Mouse (Mus musculus) thymus, postnatal 10 days (tissue): ENCODE measurements around the gene Keg1.
"Not testable (repeated sequence)": the region's sequence is repeated elsewhere in the genome, so short reads cannot be mapped to it uniquely, and the experiment has no call there.

ENCODE experiments used
- DNase-seq, 2 experiments: peaks; one replicate each; pipeline ENCODE4 v3.0.0; 2021; ENCODE audit warnings: low spot score in 2 of 2

The Keg1 gene

DNA sequence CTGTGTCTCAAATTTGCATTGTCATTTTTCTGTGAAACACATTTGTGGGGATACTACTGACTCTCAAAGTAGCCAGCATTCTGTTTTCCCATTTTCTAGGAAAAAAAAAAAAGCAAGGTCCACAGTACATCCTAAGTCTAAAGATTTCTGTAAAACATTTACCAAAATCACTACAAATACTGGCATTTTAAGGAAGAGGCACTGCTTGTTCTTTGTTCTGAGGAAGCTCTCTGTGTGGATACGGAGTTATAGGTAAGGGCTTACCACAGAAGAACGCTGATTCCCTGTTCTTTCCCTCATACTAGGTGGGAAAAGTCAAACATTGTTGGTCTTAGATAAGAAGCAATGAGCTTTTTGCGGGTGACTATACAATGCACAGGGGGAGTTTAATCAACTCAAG is at the start of gene Keg1:
Gene Keg1, plus strand, starts transcription at position 197 of the 400 bp plus-strand sequence.
- DNase-seq, result no peak

DNA sequence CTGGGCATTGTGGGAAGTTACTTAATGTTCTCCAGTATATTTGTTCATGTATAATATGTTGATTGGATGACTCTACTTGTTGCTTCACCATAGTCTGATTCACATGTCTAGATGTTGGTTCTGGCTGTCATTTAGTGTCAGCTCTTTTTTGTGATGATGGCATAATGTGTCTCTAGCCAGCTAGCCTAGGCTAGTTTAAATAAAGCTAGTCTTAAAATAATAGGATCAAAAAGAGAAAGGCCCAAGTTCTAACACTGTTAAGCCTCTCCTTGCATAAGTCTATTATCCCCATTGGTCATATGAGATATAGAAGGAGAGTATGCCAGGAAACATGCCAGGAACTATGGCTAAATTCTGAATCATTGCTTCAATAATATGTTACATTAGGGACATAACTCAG is 46.1 kb upstream of the Keg1 start:
- no peak for DNase-seq

DNA sequence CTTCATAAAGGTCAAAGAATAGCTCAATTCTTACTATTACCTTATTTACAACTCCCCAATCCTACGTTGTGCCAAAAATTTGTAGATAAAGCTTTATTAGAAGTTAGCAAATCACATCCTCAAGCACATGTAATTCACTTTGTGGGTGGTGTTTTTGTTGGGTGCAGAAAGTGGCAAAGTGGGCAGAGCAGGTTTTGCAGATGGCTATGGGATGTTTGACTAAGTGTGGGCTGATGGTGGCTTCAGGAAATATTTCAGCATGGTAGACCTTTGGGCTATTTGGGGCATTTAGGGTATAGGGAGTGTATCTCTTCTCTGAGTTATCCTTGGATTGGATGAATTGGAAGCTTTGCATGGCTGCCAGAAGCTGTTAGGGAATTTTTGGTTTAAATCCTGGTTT is 29.4 kb upstream of the Keg1 start:
- no peak for DNase-seq

DNA sequence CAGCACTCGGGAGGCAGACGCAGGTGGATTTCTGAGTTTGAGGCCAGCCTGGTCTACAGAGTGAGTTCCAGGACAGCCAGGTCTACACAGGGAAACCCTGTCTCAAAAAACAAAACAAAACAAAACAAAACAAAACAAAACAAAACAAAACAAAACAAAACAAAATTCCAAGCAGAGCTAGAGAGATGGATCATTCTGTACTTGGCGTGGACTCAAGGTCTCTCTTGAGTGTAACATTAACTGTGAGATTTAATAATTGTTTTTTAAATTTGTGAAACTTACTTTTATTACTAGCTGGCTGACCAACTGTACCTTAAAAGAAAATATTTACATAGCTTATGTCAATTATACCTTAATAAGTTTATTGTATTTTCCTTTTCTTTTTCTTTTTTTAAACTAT is 27.0 kb upstream of the Keg1 start:
- not testable (repeated sequence) for DNase-seq

DNA sequence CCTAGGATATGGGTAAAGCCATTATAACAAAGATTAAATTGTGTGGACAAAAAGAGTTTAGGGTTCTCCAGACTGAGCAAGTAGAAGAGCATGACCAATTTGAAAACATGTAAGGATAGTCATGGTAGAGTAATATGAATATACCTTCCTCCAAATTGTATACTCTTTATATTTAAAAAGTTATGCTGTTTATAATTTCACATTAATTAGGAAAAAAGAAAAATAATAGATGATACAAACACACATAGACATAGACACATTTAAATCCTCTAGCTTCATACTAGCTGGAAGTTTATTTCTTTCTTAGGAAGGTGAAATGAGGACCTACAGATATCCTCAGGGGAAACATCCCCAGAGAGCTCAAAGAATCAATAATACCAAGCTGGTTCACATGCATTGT is 25.4 kb upstream of the Keg1 start, which contains the start of gene Olfr1442:
Gene Olfr1442, plus strand, starts transcription at position 301 of the 400 bp plus-strand sequence.
- DNase-seq, result no peak

DNA sequence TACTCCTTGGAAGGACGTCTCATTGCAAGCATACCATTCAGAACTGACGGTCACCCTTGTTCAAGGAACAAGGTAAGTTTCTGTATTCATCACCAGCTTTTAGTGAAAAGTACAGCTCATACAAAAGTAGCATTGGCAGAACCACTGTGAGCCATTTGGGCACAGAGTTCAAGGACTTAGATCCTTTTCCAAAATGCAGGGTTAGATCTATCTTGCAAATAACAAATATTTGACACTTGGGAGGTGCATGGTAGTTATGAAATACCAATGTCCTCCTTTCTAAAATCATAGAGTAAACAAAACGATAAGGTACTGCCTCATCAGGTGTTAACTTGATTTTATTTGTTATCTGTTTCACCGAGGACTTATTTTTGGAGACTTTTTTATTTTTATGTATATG is 24.5 kb upstream of the Keg1 start:
- DNase-seq, result no peak

DNA sequence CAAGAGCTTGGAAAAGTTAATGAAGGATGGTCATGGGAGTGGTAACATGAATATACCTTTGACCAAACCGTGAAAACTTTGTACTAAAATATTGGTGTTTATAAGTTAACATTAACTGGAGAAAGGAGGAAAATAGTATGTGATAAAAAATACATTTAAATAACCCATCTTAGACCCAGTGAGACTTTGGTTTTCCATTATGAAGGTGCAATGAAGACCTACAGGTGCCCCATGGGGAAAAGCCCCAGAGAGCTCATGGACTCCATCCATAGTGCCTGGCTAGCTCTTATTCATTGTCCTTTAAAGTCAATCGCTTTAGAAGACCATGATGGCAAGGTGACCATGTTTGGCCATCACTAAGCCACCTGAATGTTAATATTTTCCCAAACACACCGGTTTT is 17.8 kb upstream of the Keg1 start, which contains the start of gene Olfr1443:
Gene Olfr1443, plus strand, starts transcription at position 301 of the 400 bp plus-strand sequence.
- no peak for DNase-seq

DNA sequence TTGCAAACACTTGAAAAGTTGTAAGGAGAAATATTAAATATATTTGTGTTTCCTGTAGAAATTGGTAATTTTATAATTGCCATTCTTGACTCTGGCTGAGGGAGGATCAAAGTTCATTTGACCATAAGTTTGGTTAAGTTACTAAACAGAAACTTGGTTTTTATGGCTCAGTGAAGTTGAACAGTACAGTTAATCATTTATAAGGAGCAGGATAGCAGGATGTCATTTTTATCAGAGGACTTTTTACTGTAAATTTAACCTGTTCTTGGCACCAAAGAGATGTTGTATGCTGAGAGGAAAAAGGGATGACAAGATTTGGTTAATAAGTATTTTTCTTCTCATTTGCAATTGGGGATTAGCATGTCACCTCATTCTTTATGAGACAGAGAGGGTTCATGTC is 10.9 kb upstream of the Keg1 start:
- DNase-seq, result no peak

DNA sequence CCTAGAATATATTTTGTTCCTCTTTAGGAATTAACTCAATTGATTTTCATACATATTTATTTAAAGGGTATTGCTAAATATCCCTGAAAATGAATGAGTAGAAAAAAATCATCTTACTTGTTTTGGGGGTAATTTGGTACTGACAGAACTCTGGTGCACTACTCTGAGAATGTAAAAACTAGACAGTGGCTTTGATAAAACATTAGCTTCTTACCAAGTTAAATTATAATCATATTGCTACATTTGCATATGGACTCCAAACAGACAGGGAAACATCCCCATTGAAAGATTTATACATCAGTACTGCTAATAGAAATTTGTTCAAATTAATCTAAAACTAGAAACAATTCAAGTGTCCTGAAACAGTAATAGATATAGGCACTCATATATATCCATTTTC is 10.4 kb upstream of the Keg1 start:
- no peak for DNase-seq

DNA sequence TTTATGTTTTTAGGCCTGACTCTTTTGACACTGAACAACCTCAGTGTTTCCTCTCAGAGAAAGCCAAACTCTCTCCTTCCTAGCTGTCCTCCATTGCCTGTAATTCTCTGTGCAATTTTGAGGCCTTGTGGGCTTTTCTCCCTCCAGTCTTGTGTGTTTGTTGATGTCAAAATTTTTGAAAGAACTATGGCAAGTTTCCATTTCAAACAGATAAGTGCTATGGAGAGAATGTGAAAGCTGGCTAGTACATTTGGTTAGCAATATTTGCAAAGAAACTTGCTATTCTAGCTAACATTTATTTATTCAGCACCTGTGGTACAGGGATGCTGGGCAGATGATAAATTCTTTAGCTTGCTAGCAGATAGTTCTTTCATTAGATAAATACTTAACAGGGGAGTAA is 635 bp downstream of the Keg1 start:
- DNase-seq, result no peak

DNA sequence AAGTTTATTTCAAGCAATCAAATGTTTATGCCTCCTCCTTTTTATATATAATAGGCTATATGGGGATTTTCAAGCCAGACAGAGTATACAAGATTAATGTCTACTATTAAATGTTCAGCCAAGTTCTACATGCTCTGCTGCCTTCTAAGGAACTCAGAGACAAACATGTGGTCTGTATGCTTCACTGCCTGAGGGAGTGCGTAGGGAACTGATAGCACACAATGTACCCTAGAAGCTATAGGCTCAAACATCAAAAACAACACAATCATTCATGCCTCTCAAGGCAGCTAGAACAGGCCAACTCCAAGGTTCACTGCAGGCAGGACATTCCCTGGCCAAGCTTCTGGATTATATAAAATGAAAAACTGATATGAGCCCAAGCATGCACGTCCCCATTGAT is 12.9 kb downstream of the Keg1 start:
- DNase-seq, result no peak

DNA sequence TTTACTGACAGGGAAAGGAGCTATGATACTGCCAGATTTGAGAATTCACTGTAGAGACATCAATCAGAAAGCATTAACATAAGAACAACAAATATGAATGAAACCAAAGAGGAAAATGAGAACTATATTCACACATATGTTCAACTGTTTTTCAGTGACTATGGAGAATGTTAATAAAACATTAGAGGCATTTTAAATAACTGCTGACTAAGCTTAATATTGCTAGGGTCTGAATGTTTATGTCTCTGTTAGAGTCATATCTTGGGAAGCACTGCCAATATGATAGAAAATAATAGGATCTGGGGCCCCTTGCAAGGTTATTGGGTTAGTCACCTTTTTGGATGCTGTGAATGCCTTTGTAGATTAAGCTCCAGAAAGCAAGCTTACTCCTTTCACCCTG is 13.4 kb downstream of the Keg1 start:
- DNase-seq, result no peak

DNA sequence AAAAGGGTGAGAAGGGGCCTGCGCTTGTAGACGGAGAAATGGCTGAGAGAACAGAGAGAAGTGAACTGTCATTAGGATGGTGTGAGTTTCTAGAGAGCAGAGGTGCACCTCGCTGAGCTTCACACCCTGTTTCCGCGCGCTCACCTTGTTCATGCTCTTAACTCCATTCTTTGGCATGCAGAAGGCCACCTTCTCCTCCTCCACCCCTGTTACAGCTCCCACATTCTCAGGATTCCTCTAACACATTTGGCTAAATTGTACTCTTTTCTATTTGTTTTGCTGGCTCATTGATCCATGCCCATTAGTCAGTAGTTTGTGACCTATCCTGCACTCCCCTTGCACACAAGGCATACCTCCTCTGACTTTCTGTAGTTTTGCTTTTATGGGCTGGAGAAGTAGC is 23.6 kb downstream of the Keg1 start:
- DNase-seq, result no peak

DNA sequence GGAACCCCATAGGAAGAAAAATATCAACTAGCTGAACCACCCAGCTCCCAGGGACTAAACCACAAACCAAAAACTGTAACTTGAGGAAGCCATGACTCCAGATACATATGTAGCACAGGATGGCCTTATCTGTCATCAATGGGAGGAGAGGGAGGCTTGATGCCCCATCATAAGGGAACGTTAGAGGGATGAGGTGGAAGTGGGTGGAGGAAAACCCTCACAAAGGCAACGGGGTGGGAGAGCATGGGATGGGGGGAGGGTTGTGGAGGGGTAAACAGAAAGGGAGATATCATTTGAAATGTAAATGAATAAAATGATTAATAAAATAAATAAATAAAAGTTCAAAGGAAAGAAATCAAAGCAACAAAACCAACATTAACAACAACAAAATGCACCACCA is 24.9 kb downstream of the Keg1 start:
- no peak for DNase-seq

DNA sequence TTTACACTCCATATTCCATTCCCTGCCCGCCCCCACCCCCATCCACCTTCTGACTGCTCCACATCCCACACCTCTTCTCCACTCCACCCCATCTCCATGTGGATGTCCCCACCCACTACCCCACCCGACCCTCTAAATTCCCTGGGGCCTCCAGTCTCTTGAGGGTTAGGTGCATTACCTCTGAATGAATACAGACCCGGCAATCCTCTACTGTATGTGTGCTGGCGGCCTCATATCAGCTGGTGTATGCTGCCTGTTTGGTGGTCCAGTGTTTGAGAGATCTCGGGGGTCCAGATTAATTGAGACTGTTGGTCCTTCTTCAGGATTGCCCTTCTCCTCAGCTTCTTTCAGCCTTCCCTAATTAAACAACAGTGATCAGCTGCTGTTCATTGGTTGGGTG is 25.3 kb downstream of the Keg1 start:
- DNase-seq, result not testable (repeated sequence)

DNA sequence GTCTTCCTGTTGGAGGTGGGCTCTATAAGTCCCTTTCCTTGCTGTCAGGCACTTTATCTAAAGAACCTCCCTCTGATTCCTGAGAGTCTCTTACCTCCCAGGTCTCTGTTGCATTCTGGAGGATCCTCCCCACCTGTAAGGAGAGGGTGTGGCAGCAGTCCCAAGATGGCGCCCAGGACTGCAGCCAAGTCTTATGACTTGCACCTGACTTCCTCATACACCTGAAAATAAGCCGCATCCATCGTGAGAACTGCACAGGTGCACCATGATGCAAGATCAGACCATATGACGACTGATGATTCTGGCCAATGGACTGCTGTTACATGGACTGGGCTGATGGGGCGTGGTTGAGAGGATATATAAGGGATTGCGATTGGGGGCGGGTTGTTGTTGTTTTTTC is 26.0 kb downstream of the Keg1 start:
- DNase-seq, result not testable (repeated sequence)

DNA sequence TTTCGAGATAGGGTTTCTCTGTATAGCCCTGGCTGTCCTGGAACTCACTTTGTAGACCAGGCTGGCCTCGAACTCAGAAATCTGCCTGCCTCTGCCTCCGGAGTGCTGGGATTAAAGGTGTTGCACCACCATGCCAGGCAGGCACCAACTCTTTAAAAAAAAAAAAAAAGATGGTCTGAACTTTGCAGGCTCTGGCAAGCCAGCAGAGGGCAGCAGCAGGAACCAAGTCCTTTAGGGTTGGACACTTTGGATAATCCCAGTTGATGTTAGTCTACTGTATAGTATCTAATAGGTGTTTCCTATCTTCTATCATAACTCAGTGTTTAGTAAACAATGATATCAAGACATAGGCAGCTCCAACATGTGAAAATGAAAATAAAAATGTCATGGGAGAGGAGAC is 26.7 kb downstream of the Keg1 start:
- DNase-seq, result peak in 1 of 2 experiments; percentile 24

DNA sequence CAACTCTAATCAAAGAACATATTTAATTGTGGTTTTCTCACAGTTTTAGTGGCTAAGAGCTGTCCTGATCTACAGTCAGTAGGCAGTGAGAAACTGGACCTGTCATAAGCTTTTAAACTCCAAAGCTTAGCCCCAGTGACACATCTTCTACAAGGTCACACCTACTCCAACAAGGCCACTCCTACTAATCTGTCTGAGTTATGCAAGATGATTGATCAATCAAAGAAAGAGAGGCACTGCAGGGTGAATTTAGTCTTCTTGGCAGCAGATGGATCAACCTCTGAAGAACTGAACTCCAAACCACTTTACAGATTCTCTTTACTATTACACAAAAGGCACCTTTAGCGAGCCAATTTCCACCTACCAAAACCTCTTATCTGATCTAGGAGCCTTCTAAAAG is 30.3 kb downstream of the Keg1 start:
- no peak for DNase-seq

DNA sequence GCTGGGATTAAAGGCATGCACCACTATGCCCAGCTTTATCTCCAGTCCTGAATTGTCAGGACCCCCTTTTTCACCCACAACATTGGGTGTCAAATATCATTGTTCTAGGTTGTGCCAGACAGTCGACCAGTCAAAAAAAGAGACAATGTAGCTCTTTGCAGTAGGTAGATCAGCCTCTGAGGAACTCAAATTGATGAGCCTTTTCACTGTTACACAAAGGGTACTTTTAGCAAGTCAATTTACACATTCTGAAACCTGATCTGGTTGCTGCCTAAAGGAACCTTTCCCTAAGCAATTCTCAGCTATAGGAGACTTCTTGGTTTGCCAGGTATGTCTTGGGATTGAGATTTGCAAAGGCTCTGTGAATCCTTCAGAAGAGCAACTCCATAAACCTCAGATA is 35.5 kb downstream of the Keg1 start:
- no peak for DNase-seq

DNA sequence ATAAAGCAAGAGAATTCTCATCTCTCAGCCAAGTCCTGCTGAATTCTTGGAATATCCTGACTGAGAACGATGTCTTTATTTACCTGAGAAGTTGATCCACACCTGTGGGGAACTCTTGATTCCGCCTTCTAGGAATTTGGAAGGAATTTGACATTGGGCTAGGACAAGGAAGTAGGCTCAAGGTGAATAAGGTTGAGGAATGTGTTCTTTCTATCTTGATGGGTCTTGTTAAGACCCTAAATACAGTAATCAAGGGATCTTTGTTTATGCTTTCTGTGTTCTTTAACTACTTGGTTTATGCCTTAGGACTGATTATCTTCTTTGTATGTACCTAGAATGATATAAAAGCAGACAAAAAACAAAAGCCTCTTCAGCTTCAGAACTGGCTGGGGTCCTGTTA is 36.4 kb downstream of the Keg1 start:
- DNase-seq, result no peak

DNA sequence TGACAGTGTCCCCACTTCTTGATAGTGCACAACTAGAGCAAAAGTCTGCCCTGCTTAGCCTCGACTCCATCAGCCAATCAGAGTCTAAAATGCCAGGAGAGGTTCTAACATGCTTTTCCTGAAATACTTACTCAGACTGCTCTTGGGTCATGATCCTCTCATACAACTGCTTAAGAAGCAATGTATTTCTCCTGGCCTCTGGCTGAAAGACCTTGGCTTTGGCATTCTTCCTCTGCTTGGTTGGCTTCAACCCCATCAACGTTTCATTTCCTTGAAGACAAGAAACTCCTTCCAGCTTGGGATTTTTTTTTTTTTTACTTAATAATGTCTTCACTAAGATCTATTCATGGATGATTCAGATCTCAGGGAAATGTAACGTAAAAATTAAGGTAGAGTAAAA is 60.7 kb downstream of the Keg1 start:
- no peak for DNase-seq

DNA sequence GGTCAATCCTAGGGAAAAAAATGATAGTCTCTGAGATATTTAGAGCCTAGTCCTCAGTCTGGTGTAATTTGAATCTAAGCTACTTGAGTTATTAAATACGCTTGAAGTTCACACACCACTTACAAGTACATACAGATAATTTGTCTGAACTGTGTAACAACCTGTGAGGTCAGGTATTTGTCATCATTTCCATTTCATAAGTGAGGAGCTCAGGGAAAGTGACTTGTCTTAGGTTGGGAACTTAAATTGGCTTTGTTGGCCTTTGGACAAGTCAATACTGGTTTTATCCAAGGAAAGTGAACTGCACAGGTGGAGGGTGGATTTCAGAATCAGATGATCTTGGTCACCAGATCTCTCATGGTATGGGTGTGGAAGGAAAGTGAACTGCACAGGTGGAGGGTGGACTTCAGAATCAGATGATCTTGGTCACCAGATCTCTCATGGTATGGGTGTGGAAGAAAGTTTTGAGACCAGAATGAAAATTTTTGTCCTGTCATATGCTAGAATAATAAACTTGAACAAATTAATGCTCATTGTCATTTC is 63.4 kb downstream of the Keg1 start:
- no peak for DNase-seq

DNA sequence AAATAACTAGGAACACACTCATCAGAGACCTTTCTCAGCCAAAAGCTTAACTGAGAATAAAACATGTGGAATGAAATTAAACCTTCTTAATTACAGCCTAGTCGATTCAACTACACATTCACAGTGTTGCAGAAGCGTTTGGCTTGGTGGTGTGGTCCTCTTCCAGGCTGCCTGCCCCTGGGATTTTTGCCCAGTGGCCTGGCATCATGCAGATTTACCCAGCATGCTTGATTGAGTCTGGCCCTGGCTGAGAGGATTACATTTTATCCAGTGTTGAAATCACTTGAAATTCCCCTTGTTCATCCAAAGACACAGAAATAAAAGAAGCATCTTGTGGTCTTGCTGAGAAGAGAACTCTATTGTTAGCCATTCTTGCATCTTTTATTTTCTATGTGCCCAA is 64.1 kb downstream of the Keg1 start:
- DNase-seq, result no peak
